Mouse (Mus musculus) liver, embryonic 14.5 days (tissue): ENCODE measurements around the gene Neto2.

Source experiments
- CTCF ChIP-seq: IDR thresholded peaks from 2 replicates; pipeline ENCODE4 v1.5.1; 2016; ENCODE audit warnings: antibody characterized with exemption, low read depth, control low read depth
- EP300 ChIP-seq: IDR thresholded peaks from 2 replicates; pipeline ENCODE4 v1.6.1; 2016; ENCODE audit warnings: antibody characterized with exemption, low read depth

- TF ChIP-seq CTCF, result no peak
- no peak for TF ChIP-seq EP300
Observed at GRCm38 (mm10) chr8:85730545-85730944, 29.8 kb upstream of the Neto2 start.
